Mouse (Mus musculus): ENCODE results near the gene Ncapd3. TPM values are rescaled to one million over a fixed set of nuclear protein-coding genes. Genes with fewer than 3 reads are reported as not detected.

The Ncapd3 gene
- polyA plus RNA-seq, 1 experiment, result 28.9 TPM

GRCm38 (mm10) chr9:27101466-27101865 is 71.5 kb downstream of the Ncapd3 start:
- no peak for DNase-seq (ENCODE audit: low read depth)
- TF ChIP-seq POLR2A (IDR thresholded peaks at IDR 0.05; ENCODE audit: borderline replicate concordance, extremely low read depth, insufficient read depth, insufficient read length, poor library complexity, severe bottlenecking) (no peak), CTCF (IDR thresholded peaks at IDR 0.05; ENCODE audit: borderline replicate concordance, extremely low read depth, insufficient read depth, insufficient read length) (no peak)

GRCm38 (mm10) chr9:27106081-27106480 is 76.1 kb downstream of the Ncapd3 start:
- DNase-seq (ENCODE audit: low read depth), result peak; percentile 84
- no peak for TF ChIP-seq POLR2A (IDR thresholded peaks at IDR 0.05; ENCODE audit: borderline replicate concordance, extremely low read depth, insufficient read depth, insufficient read length, poor library complexity, severe bottlenecking)
- TF ChIP-seq CTCF (IDR thresholded peaks at IDR 0.05; ENCODE audit: borderline replicate concordance, extremely low read depth, insufficient read depth, insufficient read length), result peak; percentile 81

- no peak for DNase-seq (ENCODE audit: low read depth)
- TF ChIP-seq CTCF (IDR thresholded peaks at IDR 0.05; ENCODE audit: borderline replicate concordance, extremely low read depth, insufficient read depth, insufficient read length), result no peak
- no peak for TF ChIP-seq POLR2A (IDR thresholded peaks at IDR 0.05; ENCODE audit: borderline replicate concordance, extremely low read depth, insufficient read depth, insufficient read length, poor library complexity, severe bottlenecking)
Observed at GRCm38 (mm10) chr9:27108451-27108850, 78.5 kb downstream of the Ncapd3 start.

GRCm38 (mm10) chr9:27109533-27110514 is 79.8 kb downstream of the Ncapd3 start:
- peak; percentile 49 for DNase-seq (ENCODE audit: low read depth)
- TF ChIP-seq POLR2A (IDR thresholded peaks at IDR 0.05; ENCODE audit: borderline replicate concordance, extremely low read depth, insufficient read depth, insufficient read length, poor library complexity, severe bottlenecking), result no peak

- no peak for TF ChIP-seq POLR2A (IDR thresholded peaks at IDR 0.05; ENCODE audit: borderline replicate concordance, extremely low read depth, insufficient read depth, insufficient read length, poor library complexity, severe bottlenecking)
- no peak for TF ChIP-seq CTCF (IDR thresholded peaks at IDR 0.05; ENCODE audit: borderline replicate concordance, extremely low read depth, insufficient read depth, insufficient read length)
- DNase-seq (ENCODE audit: low read depth), result no peak
Observed at GRCm38 (mm10) chr9:27110681-27111080, 80.7 kb downstream of the Ncapd3 start.

GRCm38 (mm10) chr9:27111756-27112155 is 81.8 kb downstream of the Ncapd3 start:
- TF ChIP-seq CTCF (IDR thresholded peaks at IDR 0.05; ENCODE audit: borderline replicate concordance, extremely low read depth, insufficient read depth, insufficient read length) (no peak), POLR2A (IDR thresholded peaks at IDR 0.05; ENCODE audit: borderline replicate concordance, extremely low read depth, insufficient read depth, insufficient read length, poor library complexity, severe bottlenecking) (no peak)

GRCm38 (mm10) chr9:27121254-27121653 is 91.3 kb downstream of the Ncapd3 start:
- no peak for DNase-seq (ENCODE audit: low read depth)
- no peak for TF ChIP-seq POLR2A (IDR thresholded peaks at IDR 0.05; ENCODE audit: borderline replicate concordance, extremely low read depth, insufficient read depth, insufficient read length, poor library complexity, severe bottlenecking)

More at GRCm38 (mm10) chr9:27111756-27112155, 81.8 kb downstream of the Ncapd3 start:
- DNase-seq (ENCODE audit: low read depth), result no peak

- TF ChIP-seq POLR2A (IDR thresholded peaks at IDR 0.05; ENCODE audit: borderline replicate concordance, extremely low read depth, insufficient read depth, insufficient read length, poor library complexity, severe bottlenecking) (no peak), CTCF (IDR thresholded peaks at IDR 0.05; ENCODE audit: borderline replicate concordance, extremely low read depth, insufficient read depth, insufficient read length) (no peak)
- no peak for DNase-seq (ENCODE audit: low read depth)
Observed at GRCm38 (mm10) chr9:27122076-27122475, 92.1 kb downstream of the Ncapd3 start.

- DNase-seq (ENCODE audit: low read depth), result peak; percentile 53
- TF ChIP-seq CTCF (IDR thresholded peaks at IDR 0.05; ENCODE audit: borderline replicate concordance, extremely low read depth, insufficient read depth, insufficient read length), result no peak
- no peak for TF ChIP-seq POLR2A (IDR thresholded peaks at IDR 0.05; ENCODE audit: borderline replicate concordance, extremely low read depth, insufficient read depth, insufficient read length, poor library complexity, severe bottlenecking)
Observed at GRCm38 (mm10) chr9:27122963-27123362, 93.0 kb downstream of the Ncapd3 start.

GRCm38 (mm10) chr9:27123947-27124346 is 94.0 kb downstream of the Ncapd3 start:
- no peak for TF ChIP-seq POLR2A (IDR thresholded peaks at IDR 0.05; ENCODE audit: borderline replicate concordance, extremely low read depth, insufficient read depth, insufficient read length, poor library complexity, severe bottlenecking)
- no peak for TF ChIP-seq CTCF (IDR thresholded peaks at IDR 0.05; ENCODE audit: borderline replicate concordance, extremely low read depth, insufficient read depth, insufficient read length)
- DNase-seq (ENCODE audit: low read depth), result no peak

GRCm38 (mm10) chr9:27125450-27125849 is 95.5 kb downstream of the Ncapd3 start:
- no peak for TF ChIP-seq CTCF (IDR thresholded peaks at IDR 0.05; ENCODE audit: borderline replicate concordance, extremely low read depth, insufficient read depth, insufficient read length)
- TF ChIP-seq POLR2A (IDR thresholded peaks at IDR 0.05; ENCODE audit: borderline replicate concordance, extremely low read depth, insufficient read depth, insufficient read length, poor library complexity, severe bottlenecking), result no peak
- no peak for DNase-seq (ENCODE audit: low read depth)

GRCm38 (mm10) chr9:27126543-27126942 is 96.6 kb downstream of the Ncapd3 start:
- TF ChIP-seq CTCF (IDR thresholded peaks at IDR 0.05; ENCODE audit: borderline replicate concordance, extremely low read depth, insufficient read depth, insufficient read length) (peak; percentile 23; the same call in 1 of the 2 replicates), POLR2A (IDR thresholded peaks at IDR 0.05; ENCODE audit: borderline replicate concordance, extremely low read depth, insufficient read depth, insufficient read length, poor library complexity, severe bottlenecking) (no peak)
- DNase-seq (ENCODE audit: low read depth), result no peak

Data from brain, embryonic 14.5 days (tissue).